ENCODE assay signal across 11 mouse cellular contexts in the genomic region with DNA sequence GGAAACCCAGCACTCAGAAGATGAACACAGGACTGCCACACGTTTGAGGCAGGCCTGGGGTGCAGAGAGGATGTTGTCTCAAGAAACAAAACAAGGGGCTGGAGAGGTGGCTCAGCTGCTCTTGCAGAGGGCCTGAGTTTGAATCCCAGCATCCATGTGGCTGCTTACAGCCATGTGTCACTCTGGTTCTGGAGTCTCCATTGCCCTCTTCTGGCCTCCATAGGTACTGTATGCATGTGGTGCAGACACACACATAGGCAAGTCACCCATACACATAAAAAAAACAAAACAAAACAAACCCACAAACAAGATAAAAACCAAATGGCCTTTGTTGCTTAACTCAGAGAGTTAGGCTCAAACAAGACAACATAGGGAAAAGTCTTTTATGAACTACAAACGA. TPM values are rescaled to one million over a fixed set of nuclear protein-coding genes. Genes with fewer than 3 reads are reported as not detected.
DNase-seq lines count a peak whose midpoint lies in the region; ATAC-seq and TF ChIP-seq lines count a peak whose summit lies in the region.
"Had no signal": no experiment of that assay in that cellular context is flagged by ENCODE, and none has a peak within 500 bp of the region (broad histone marks: within the 10 kb centered on the region; RNA-seq: fewer than 3 reads in every experiment).

No protein-coding gene starts in this region.

- H3K79me2 ChIP-seq in C2C12 (ENCODE audit: control insufficient read depth, insufficient read depth), result peaks cover 52% of the 10 kb centered on the region

- no peak overlapping the region for H3ac ChIP-seq in C2C12 (ENCODE audit: control insufficient read depth, insufficient read length, low read depth)

- H3K27me3 ChIP-seq in liver, embryonic 11.5 days (replicated peaks; ENCODE audit: control insufficient read depth, insufficient read depth, low read length), result no peaks in the 10 kb centered on the region
- H3K27me3 ChIP-seq in C2C12 (ENCODE audit: control insufficient read depth, insufficient read depth, insufficient read length), result no peaks in the 10 kb centered on the region
- H3K27me3 ChIP-seq in limb, embryonic 11.5 days (ENCODE audit: control insufficient read depth, insufficient read depth, low read length), result no peaks in the 10 kb centered on the region

- H3K4me1 ChIP-seq in liver, embryonic 11.5 days (replicated peaks; ENCODE audit: control insufficient read depth, insufficient read depth, low read length), result peaks cover 14% of the 10 kb centered on the region
- peaks cover 50% of the 10 kb centered on the region for H3K4me1 ChIP-seq in limb, embryonic 11.5 days (ENCODE audit: control insufficient read depth, insufficient read depth, low read length)

- DNase-seq in liver (peak; percentile 44), MEL-GATA-1-ER (ENCODE audit: extremely low read depth, low read depth) (peak; percentile 50)
- no peak for DNase-seq in liver, embryonic 11.5 days (ENCODE audit: low spot score)
- no peak for DNase-seq in limb, embryonic 11.5 days (ENCODE audit: low spot score)
- DNase-seq in left cerebral cortex, adult 8-10 months (ENCODE audit: low spot score in 2 of 2), result no peak

- no peak for ATAC-seq in liver, embryonic 11.5 days (replicated peaks; ENCODE audit: low FRiP score)
- ATAC-seq in limb, embryonic 11.5 days (ENCODE audit: insufficient number of reproducible peaks, low FRiP score, low TSS enrichment, low read depth), result no peak
- no peak for ATAC-seq in granulocyte monocyte progenitor cell, adult 5-6 weeks (replicated peaks; ENCODE audit: poor library complexity, severe bottlenecking)
- ATAC-seq in inflammation-experienced regulatory T-cells, adult 6 months, result no peak

- TF ChIP-seq CTCF in C2C12 (IDR thresholded peaks at IDR 0.05; ENCODE audit: control insufficient read depth, insufficient read depth, insufficient read length), result no peak

- no peak overlapping the region for H3K4me3 ChIP-seq in liver, embryonic 11.5 days (ENCODE audit: low read depth, low read length)
- no peak overlapping the region for H3K4me3 ChIP-seq in C2C12 (ENCODE audit: insufficient read depth, poor library complexity, severe bottlenecking)
- no peak overlapping the region for H3K4me3 ChIP-seq in limb, embryonic 11.5 days (ENCODE audit: low read depth, low read length)
- H3K4me3 ChIP-seq: midbrain, embryonic 12.5 days had no signal

- no peak overlapping the region for H3K9ac ChIP-seq in liver, embryonic 11.5 days (ENCODE audit: low read depth, low read length)
- no peak overlapping the region for H3K9ac ChIP-seq in limb, embryonic 11.5 days (ENCODE audit: low read length)
- H3K9ac ChIP-seq: embryonic facial prominence, embryonic 13.5 days; midbrain, embryonic 12.5 days had no signal

- no peak overlapping the region for H3K4me2 ChIP-seq in liver, embryonic 11.5 days
- no peak overlapping the region for H3K4me2 ChIP-seq in limb, embryonic 11.5 days (ENCODE audit: low read depth, severe bottlenecking)

- H3K79me3 ChIP-seq in C2C12 (ENCODE audit: low read depth), result peaks cover 19% of the 10 kb centered on the region

- H3K27ac ChIP-seq in liver, embryonic 11.5 days (ENCODE audit: low read depth, low read length), result no peak overlapping the region
- H3K27ac ChIP-seq in limb, embryonic 11.5 days (replicated peaks; ENCODE audit: low read depth, low read length), result 0 out of 2 replicates have a peak overlapping the region, but pooled peaks have one; percentile 36
- H3K27ac ChIP-seq: embryonic facial prominence, embryonic 13.5 days; midbrain, embryonic 12.5 days had no signal

- WGBS in liver, embryonic 11.5 days, result 87% methylated on average over 2 of the region's 2 CpGs
- 86% methylated on average over 2 of the region's 2 CpGs for WGBS in limb, embryonic 11.5 days

- H3K36me3 ChIP-seq in liver, embryonic 11.5 days (ENCODE audit: control insufficient read depth, insufficient read depth, low read length), result peaks cover 29% of the 10 kb centered on the region
- peaks cover 48% of the 10 kb centered on the region for H3K36me3 ChIP-seq in C2C12 (ENCODE audit: control insufficient read depth, insufficient read depth)
- H3K36me3 ChIP-seq in limb, embryonic 11.5 days (ENCODE audit: control insufficient read depth, insufficient read depth, low read length), result peaks cover 19% of the 10 kb centered on the region; the same call in 1 of the 2 replicates

- 0 out of 2 replicates have a peak, but pooled peaks cover 2% of the 10 kb centered on the region for H3K9me3 ChIP-seq in liver, embryonic 11.5 days (ENCODE audit: control insufficient read depth, low read length)
- H3K9me3 ChIP-seq in limb, embryonic 11.5 days (ENCODE audit: control insufficient read depth, low read length), result no peaks in the 10 kb centered on the region
- H3K9me3 ChIP-seq: embryonic facial prominence, embryonic 13.5 days had no signal

TF ChIP-seq in C2C12, 6 proteins besides CTCF, POLR2A, EP300 and RAD21:
- no peak for TF ChIP-seq MYOD1 (IDR thresholded peaks at IDR 0.05; ENCODE audit: control insufficient read depth, insufficient read length, low read depth)
- peak; percentile 59 for TF ChIP-seq MAX (IDR thresholded peaks at IDR 0.05)
- no peak for TF ChIP-seq CEBPB (IDR thresholded peaks at IDR 0.05; ENCODE audit: low read depth)
TF ChIP-seq in C2C12: peak in this region for 1.

RNA-seq across cellular contexts. Expression of gene Lemd2, which starts 2.3 kb away (rescaled TPM):
- 11.6 and 13.4 TPM in 2 replicates for polyA plus RNA-seq in liver, embryonic 11.5 days (2014; fragmentation: Nextera tagmentation; extraction: Ambion mirVana)
- polyA plus RNA-seq in C2C12 (2012; fragmentation: generic; extraction: Trizol), result 45.9 TPM
- polyA plus RNA-seq in limb, embryonic 11.5 days (2014; fragmentation: Nextera tagmentation; extraction: Ambion mirVana), result 14.2 and 15.8 TPM in 2 replicates
- total RNA-seq in granulocyte monocyte progenitor cell, adult 5-6 weeks (2014; fragmentation: Nextera tagmentation), result 36.5 and 36.9 TPM in 2 replicates
- total RNA-seq in granulocyte monocyte progenitor cell, adult 5-6 weeks (2017), result 23.5 and 29.7 TPM in 2 replicates
- 10 to 100 TPM in 2 of 3 experiments, 1 to 10 TPM in 1; 9.2 to 13.0 (median 11.9) TPM for polyA plus RNA-seq in inflammation-experienced regulatory T-cells, adult 6 months (2017; shearing (Covaris generic))
- 10 to 100 TPM; 39.0 to 44.9 (median 42.9) TPM for total RNA-seq in left cerebral cortex, adult 8-10 months (2022)

RNA-seq across cellular contexts. Expression of gene Ip6k3, which starts 34.4 kb away (rescaled TPM):
- 0.11 TPM in 1 of 2 replicates, not detected in the other for polyA plus RNA-seq in liver, embryonic 11.5 days (2014; fragmentation: Nextera tagmentation; extraction: Ambion mirVana)
- 0.08 TPM for polyA plus RNA-seq in C2C12 (2012; fragmentation: generic; extraction: Trizol)
- 0.13 and 0.20 TPM in 2 replicates for polyA plus RNA-seq in limb, embryonic 11.5 days (2014; fragmentation: Nextera tagmentation; extraction: Ambion mirVana)
- total RNA-seq in granulocyte monocyte progenitor cell, adult 5-6 weeks (2014; fragmentation: Nextera tagmentation), result not detected in 2 replicates
- total RNA-seq in granulocyte monocyte progenitor cell, adult 5-6 weeks (2017), result not detected in 2 replicates
- polyA plus RNA-seq in inflammation-experienced regulatory T-cells, adult 6 months (2017; shearing (Covaris generic)), result not detected
- total RNA-seq in left cerebral cortex, adult 8-10 months (2022), result 1 to 10 TPM in 3 of 4 experiments, under 1 TPM in 1; 0.74 to 2.6 (median 1.6) TPM
- polyA plus RNA-seq: intestine, embryonic 14.5 days had no signal

Comparison
In these comparisons a context has a peak if more than half of its experiments do, and no peak if none do; other contexts are left out.
1. DNase-seq: peak in liver (single experiment) and MEL-GATA-1-ER (single experiment); none in liver, embryonic 11.5 days (single experiment), limb, embryonic 11.5 days (single experiment) and left cerebral cortex, adult 8-10 months (0 of 2).